Mouse (Mus musculus) adrenal gland, postnatal 4 days (tissue): ENCODE measurements around the gene Papss2. TPM values are rescaled to one million over a fixed set of nuclear protein-coding genes. Genes with fewer than 3 reads are reported as not detected.

Experiments
- DNase-seq, 2 experiments: peaks; one replicate each; pipeline ENCODE4 v3.0.0; 2021 to 2022; ENCODE audit warnings: low spot score in 2 of 2, mixed read lengths in 2 of 2
- total RNA-seq, 2 experiments: library from RNA; stranded (reverse); gene quantifications; 2 replicates each; pipeline ENCODE4 v1.2.3; 2021

Papss2 gene
- total RNA-seq, 2 experiments from 2014 or later, result 20.7 to 26.6 TPM

DNA sequence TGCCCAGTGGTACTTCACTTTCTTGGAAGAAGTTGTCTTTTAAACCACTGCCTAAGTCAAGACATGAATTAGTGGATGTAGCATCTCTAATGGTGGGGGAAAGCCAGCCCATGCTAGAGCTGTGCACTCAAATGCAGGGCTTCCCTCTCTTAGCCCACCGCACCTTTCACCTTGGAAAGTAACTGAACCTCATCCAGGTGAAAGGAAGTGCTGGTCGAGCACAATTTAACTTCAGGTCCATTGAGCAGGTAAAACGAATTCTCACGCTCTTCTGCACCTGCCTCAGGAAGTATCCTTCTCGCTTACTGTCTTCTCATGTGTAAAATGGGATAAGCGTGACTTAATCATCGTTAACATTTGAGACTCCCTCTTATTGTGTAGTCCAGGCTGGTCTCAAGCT is 3.4 kb downstream of the Papss2 start:
- no peak for DNase-seq

DNA sequence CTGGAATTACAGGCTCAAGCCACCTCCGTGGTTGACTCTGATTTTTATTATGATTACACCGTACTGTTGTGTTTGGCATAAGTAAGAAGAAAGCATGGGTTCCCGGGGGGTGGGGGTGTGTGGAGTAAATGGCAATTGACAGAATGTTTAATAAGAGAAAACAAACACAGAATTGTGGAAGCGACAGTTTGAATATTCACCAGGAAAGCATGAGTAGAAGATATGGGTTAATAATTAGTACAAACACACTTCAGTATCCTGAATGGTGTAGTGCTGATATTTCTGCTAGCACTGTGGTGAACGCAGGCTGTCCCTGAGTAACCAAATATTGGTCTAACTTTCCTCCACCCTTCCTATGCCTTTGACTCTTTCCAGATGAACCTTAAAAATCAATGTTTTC is 3.8 kb downstream of the Papss2 start:
- DNase-seq, result no peak

DNA sequence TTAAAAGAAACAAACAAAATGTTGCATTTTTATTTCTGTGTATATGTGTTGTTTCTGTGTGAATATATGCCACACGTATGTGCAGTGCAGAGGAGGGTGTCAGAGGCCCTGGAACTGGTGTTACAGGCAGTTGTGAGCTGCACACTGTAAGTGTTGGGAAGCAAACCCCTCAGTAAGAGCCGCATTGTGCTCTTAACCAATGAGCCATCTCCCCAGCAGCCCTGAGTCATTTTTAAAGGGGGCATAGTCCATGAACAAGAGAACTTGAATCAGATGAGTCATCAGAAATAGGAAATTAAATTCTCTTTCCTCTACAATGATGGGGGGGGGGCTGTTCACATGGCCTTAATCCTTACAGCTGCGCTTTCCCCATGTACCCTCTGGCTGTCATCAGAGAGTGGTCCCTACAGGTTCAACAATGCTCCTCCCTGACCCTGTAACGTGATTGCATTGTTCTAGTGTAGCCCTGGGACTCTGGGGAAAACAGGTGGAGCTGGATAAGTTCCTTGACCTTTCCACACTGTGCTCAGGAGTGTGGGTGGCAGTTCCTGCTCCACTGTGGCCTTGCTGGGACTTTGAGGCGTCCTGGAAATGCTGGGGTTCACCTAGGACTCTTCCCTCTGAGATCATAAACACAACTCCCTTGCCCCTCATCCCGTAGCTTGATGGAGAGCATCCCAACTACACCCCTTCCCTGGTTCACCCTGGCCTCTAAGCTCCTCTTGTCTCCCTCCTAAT is 5.6 kb downstream of the Papss2 start:
- no peak for DNase-seq

DNA sequence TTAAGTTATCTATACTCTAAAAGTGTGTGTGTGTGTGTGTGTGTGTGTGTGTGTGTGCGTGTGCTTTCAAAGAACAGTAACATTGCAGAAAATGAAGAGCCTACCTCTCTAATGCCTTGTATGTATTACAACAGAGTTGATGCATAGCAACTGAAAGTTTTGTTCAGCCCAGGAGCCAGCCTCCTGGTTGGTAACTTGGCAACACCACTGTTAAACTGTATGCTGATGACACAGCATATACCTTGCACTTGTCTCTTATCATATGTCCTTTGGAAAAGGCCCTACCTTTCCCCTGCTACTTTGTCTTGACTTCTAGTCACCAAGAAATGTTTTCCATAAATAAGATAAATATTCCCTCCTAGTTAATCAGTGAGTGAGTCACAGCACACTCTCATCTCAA is 7.9 kb downstream of the Papss2 start:
- DNase-seq, result no peak

DNA sequence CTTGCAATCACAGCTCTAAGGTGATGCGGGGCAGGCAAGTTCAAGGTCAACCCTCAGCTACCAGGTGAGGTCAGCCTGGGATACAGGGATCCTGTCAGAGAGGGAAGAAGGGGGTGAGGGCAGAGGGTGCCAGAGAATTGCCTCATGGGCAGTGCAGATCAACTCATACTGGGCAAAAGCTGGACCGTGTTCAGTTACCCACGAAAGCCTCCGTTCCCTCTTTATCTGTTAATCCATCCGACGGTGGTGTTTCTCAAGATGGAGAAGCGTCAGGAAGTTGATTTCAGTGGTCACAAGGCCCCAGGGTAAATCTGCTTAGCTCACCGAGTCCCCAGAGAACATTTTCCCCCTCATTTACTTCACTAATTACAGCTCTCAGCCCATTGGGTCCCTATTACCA is 8.5 kb downstream of the Papss2 start:
- no peak for DNase-seq

DNA sequence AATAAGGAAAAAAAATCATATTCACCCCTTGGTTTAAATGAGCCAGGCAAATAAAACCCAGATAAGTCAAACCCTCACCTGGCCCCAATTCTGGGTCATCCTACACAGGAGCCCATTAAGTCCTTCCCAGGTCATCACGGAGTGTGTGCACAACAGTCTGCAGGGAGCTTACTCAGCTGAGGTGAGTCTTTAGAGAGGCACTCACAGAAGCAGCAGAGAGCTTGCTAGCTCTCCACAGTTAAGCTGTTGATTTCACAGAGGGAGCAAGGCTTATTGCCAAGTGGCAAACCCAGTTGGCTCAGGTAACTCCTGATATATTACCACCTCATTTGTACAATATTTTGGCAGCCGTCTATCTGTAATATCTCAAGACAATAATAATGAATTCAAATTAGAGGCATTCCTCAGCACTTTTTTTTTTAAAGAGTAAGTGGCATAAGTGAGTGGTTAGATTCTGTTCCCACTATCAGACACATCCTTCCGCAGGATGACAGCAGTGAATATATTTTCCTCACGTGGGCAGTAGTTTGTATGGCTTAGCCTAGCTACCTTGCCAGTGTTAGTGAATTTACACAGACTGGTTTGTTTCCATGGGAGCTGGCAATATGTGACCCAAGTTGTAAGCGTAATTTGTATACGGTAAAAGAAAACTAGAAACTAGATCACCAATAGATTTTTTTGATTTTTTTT is 9.1 kb downstream of the Papss2 start:
- no peak for DNase-seq

DNA sequence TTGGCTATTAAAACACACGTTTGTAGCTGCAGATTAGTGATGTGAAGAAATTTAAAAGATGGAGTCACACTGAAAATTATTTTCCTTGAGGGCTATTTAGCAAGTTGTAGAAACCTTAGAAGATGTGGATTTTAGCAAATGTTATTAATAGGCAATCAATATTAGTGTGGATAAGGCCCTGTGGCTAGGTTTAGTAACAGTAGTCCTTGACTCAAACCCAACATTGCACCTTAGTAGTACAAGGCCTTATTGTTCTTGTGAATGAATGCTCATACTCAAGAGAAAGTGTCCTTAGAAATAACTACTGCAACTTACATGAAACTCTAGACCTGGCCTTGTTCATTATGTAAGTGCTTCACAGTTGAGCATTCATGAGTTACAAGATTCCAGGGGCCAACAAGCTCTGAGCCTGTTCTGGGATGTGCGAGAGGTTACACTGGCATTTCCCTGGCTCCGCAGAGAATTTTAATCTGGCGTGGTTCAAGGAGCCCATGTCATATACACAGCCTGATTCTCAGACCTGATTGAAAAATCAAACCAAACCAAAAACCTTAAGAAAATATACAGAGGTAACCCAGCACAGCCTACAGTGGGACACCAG is 10.7 kb downstream of the Papss2 start:
- DNase-seq, result no peak

DNA sequence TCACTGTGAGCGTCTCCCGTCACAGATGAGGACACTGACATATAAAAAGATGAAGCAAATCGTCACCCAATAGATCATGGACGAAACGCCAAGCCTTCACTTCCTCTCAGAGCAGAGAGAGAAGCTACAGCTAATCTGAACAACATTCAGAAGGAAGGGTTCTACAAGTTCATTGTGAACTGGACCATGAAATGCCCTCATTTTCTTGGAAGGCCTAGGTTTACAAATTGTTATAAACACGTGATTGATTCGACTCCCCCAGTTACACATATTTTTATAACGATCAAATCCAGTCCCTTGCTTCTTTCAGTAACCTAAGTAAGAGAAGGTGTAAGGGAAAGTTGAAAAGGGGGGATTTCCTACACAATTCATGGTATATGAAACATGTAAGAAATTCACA is 11.4 kb downstream of the Papss2 start:
- no peak for DNase-seq

DNA sequence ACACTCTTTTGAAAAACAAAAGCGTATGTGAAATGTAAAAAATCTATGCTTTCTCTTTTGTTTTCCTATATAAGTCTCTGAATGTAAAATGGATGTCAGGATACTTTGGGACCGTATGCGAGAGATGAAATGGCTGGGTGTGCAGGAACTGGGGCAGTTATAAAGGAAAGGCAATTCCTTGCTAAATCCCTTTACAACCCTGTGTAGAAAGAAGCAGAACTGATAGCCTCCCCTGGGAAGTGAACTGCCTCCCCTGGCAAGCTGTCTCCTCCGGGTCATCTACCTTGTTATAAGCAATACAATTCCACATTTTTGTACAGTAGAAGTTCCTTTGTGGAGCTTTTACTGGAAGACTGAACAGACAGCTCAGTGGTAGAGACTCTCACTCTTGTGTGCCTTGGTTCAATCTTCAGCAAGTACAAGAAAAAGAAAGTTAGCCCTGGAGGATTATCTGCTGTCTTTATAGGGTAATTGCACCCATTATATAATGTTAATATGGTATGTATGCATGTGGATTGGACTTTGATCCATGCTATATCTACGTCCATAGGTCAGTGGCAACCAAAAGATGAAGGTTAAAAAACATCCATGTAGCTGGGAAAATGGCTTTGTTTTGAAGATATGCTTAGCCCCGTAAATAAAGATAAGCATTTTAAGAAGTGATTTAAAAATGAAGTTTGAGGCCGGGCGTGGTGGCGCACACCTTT is 15.9 kb downstream of the Papss2 start:
- no peak for DNase-seq

DNA sequence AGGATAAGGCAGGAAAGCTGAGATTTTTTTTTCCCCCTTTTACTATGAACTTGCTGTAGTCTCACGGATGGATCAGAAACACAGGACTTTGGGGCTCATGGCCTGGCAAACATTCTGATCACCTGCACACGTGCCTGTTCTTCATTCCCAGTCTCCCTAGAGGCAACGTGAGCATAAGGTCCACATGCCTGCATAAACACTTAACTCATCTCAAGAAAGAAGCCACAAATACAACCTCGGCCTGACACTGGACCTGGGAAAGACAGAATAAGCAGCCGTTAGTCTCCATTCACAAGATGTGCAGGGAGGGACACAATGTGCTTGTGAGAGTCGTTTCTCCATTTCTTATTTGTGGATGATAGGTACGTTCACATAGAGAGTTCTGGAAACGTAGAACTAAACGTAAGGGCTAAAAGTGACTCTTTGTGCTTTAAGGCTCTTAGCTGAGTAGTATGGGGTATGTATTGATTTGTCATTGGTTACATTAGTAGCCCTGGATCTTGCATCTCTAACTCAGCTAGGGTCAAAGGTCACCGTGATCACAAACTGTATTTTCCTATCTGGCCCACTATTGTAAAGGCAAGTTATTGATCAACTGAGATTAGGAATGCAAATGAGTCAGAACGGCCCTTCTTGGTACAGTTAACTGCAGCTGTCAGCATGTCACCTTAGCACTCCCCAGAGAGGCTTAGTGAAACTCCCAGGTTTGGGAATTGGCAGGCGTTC is 18.6 kb downstream of the Papss2 start:
- no peak for DNase-seq

DNA sequence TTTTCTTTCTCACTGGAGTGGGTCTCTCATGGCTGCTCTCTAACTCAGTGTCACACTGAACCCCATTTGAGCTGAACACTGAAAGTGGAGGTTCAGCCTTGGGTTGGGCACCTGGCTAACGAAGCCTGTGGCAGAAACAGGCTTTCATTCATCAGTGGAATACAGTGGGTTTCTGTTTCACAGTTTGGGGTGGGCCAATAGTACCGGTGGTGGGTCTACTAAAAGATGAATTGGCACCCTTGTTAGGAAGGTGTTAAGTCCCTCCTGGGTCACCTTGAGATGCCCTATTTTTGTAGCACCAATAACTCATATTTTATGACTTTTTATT is 19.1 kb downstream of the Papss2 start:
- no peak for DNase-seq

DNA sequence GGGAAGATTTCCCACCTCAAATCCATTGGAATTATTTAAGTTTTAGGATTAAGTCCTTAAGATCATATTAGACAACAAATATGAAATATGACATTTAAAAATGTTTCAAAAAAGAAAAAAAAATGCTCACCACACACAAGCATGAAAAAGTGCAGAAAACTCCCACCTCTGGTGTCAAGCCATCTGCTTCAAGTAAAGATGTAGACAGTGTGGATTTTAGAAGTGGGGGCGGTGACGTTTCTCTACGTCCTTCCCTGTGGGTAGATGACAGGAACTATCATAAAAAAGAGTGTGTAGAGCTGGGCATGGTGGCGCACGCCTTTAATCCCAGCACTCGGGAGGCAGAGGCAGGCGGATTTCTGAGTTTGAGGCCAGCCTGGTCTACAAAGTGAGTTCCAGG is 21.1 kb downstream of the Papss2 start:
- DNase-seq, result no peak

DNA sequence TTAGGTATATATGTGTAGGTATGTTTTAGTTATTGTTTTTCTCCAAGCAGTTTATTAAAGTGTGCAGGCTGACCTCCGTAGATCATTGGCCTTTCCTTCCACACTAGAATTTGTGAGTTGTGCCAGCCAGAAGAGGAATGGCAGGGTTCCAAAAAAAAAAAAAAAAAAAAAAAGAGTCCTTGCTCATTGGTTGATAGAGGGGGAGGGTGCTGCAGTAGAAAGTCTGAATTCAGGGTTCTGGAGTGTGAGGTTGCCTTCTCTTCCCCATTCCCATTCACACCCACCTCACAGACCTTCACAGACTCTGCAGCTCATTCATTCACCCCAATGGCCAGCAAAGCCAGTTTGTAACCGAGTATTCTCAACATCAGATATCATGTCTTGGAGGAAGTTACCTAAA is 24.1 kb downstream of the Papss2 start:
- DNase-seq, result no peak

DNA sequence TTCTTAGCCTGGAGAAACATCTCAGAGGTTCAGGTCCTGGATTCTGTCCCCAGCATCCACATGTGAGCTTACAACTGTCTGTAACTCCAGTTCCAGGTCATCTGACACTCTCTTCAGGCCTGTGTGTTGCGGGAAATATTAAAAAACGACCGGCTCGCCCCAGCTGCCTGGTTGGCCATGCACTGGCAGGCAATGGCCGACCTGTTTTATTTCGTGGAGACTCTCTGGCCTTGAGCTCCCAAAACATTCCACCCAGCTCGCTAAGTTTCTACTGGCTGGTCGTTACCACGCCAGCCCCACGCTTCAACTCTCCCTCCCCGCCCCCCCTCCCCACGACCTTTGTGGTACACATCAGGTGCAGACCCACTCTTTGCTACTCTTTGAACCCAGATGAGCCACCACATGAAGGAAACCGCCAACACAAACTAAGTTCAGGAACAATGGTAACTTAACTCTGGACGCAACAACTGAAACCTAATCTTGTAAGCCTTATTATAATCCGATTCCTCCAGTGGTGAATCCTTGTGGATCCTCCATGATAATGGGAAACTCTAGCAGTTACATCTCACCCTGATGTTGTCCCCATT is 25.4 kb downstream of the Papss2 start:
- DNase-seq, result no peak

DNA sequence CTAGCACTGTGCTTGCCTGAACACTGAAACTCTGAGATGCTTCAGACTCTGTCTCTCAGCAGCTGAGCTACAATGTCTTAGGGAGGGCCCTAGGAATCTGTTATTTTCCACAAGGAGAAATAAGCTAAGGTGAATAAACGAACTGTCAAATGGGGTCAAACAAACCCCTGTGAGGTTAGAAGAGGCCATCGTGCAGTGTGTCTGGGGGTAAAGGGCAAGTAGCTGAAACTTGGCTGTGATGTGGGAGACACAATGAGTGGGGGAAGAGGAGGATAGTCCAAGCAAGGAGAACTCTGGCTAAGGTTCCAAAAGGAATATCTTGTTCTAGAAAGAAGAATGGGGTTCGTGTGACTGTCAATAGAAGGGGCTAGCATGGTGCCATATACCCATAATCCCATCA is 26.6 kb downstream of the Papss2 start:
- DNase-seq, result no peak

DNA sequence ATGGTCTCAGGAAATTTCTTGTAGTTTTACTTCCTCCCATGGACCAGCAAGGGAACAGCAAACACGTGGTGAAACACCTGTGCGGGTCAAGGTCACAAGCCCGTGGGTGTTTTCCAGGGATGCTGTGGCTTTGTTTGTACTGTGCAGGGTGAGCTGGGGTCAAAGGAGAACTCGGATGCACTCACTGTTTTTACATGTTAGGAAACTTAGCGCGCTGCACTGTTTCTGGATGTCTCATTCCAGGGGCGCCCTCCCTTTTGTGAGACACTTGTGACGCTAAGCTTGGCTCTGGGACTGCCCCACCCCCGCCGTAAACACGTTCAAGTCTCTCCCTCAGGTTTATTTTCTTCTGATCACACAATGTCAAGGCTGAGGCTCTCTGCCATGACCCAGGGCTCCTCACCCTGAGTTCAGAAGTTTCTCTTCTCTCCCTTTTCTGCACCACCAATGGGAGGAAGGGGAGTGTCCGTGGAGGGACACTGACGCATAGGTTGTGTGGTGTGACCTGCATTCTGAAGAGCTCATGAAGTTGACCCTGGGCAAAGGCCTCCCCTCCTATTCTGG is 31.3 kb downstream of the Papss2 start:
- no peak for DNase-seq

DNA sequence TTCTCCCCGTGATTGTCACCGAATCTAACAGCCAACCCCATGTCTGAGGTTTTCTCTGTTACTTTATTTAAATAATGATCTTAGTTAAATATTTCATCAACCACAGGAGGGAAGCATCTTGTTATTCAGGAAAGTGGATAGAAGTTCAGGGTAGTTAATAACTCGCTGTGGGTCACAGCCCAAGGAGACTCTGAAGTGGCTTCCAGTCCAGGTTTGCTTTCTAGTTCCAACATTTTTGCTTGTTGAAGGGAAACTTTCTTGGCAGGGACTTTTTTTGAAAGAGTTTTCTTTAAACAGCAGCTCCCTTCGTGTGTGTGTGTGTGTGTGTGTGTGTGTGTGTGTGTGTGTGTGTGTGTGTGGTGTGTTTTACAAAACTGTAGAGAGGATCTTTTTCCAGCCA is 32.0 kb downstream of the Papss2 start:
- no peak for DNase-seq

DNA sequence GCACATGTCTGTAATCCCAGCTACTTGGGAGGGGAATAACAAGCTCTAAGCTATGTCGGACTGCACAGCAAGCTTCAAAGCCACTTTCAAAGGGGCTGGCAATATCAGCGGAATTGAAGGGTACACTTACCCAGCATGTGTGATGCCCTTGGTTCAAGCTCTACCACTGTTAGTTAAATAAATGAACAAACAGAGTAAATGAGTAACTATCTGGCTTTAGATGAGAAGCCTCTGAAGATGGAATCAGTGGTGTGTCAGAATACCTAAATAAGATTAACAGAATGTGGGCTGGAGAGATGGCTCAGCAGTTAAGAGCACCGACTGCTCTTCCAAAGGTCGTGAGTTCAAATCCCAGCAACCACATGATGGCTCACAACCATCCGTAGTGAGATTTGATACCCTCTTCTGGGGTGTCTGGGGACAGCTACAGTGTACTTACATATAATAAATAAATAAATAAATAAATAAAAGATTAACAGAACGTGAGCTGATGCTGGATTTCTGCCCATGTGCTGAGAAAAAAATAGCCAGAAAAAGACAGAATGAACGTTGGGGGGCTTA is 33.1 kb downstream of the Papss2 start:
- no peak for DNase-seq

DNA sequence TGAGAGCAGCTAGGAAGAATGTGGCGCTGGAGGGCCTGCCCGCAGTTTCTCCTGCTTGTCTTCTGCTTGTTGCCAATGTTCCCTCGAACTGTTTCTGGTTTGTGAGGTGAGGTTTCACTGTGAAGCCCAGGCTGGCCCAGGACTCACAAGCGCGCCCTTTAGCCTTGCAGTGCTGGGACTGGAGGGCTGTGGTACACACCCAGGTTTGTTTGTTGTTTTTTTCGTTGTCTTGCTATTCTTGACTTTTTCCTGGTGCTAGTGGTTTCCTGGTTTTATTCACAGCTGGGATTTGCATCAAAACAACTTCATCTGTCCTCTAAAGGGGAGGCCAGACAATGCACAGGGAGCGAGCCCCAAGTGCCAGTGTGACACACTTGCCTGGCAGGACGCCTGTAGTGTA is 39.3 kb downstream of the Papss2 start:
- DNase-seq, result no peak
